Comparison of ENCODE assay signal across 8 mouse cellular contexts in the genomic region with DNA sequence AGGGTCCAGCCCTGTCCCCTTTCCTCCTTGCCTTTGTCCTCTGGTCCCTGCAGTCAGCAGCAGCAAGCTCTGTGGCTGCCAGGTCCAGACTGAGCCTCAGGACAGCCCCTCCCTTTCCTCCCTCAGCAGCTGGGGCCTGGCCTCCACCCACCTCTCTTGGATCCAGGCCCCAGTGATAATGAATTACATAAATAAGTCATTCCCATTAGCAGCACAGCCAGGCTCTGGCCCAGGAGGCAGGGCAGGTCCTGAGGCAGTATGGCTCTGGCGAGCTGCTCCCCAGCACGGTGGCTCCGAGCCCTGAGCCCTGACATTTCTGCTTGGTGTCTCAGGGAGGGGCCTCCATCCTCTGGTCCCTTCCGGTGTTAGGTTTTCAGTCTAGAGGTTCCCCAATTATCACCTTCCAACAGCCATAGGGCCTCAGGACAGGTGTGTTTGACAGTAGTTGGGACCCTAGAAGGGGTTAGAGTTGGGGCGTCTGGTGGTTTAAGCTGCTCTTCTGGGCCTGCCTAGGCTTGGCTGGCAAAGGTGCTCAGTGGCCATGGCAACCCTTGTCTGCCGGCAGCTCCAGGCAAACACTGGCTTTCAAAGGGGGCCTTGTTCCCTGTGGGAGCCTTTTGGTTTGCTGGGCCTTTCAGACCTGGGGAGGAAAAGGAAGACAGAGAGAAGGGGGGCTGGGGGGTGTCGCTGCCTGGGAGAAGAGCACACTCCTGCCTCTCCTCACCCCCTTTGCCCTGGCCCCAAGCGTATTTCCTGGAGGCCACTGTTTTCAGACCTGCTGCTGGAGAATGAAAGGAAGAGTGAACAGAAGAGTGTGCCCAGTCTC. TPM values are rescaled to one million over a fixed set of nuclear protein-coding genes. Genes with fewer than 3 reads are reported as not detected.
DNase-seq lines count a peak whose midpoint lies in the region; ATAC-seq and TF ChIP-seq lines count a peak whose summit lies in the region.

No protein-coding gene starts in this region.

- no peaks in the 10 kb centered on the region for H3K36me3 ChIP-seq in heart, embryonic 12.5 days
- H3K36me3 ChIP-seq in kidney, embryonic 16.5 days (ENCODE audit: insufficient read depth, low read length): no peaks in the 10 kb centered on the region
- no peaks in the 10 kb centered on the region for H3K36me3 ChIP-seq in liver, adult 2 months (ENCODE audit: control insufficient read depth, insufficient read depth, low read length)
- no peaks in the 10 kb centered on the region for H3K36me3 ChIP-seq in neural tube, embryonic 13.5 days

- peak overlapping the region; percentile 34 for H3K4me2 ChIP-seq in heart, embryonic 12.5 days
- H3K4me2 ChIP-seq in kidney, embryonic 16.5 days (replicated peaks; ENCODE audit: low read depth, low read length): 0 out of 2 replicates have a peak overlapping the region, but pooled peaks have one; percentile 3
- peak overlapping the region; percentile 33 for H3K4me2 ChIP-seq in neural tube, embryonic 13.5 days

- no peak for TF ChIP-seq POLR2A in liver, adult 2 months (IDR thresholded peaks at IDR 0.05; ENCODE audit: extremely low read depth, insufficient read depth, low read length)

- H3K9me3 ChIP-seq in heart, embryonic 12.5 days (replicated peaks): no peaks in the 10 kb centered on the region
- H3K9me3 ChIP-seq in kidney, embryonic 16.5 days (ENCODE audit: low read length): no peaks in the 10 kb centered on the region
- H3K9me3 ChIP-seq in neural tube, embryonic 13.5 days: no peaks in the 10 kb centered on the region

- H3K27me3 ChIP-seq in heart, embryonic 12.5 days (replicated peaks): no peaks in the 10 kb centered on the region
- no peaks in the 10 kb centered on the region for H3K27me3 ChIP-seq in kidney, embryonic 16.5 days (ENCODE audit: insufficient read depth, low read length)
- no peaks in the 10 kb centered on the region for H3K27me3 ChIP-seq in liver, adult 2 months (ENCODE audit: control insufficient read depth, insufficient read depth, low read length)
- H3K27me3 ChIP-seq in neural tube, embryonic 13.5 days: no peaks in the 10 kb centered on the region

- H3K9ac ChIP-seq in heart, embryonic 12.5 days: peak overlapping the region; percentile 23
- H3K9ac ChIP-seq in kidney, embryonic 16.5 days (replicated peaks; ENCODE audit: low read length): peak overlapping the region; percentile 31; the same call in 1 of the 2 replicates
- peak overlapping the region; percentile 15; the same call in 1 of the 2 replicates for H3K9ac ChIP-seq in liver, adult 2 months (ENCODE audit: low read depth, low read length)
- H3K9ac ChIP-seq in neural tube, embryonic 13.5 days: peak overlapping the region; percentile 62

- peak; percentile 78 for ATAC-seq in heart, embryonic 12.5 days (ENCODE audit: insufficient number of reproducible peaks, low FRiP score)
- ATAC-seq in kidney, embryonic 16.5 days (ENCODE audit: low FRiP score, low TSS enrichment): peak; percentile 86
- ATAC-seq in neural tube, embryonic 13.5 days (ENCODE audit: low read depth): peak; percentile 92

- whole genome bisulfite sequencing in heart, embryonic 12.5 days: 13% methylated on average over 8 of the region's 8 CpGs
- WGBS in kidney, embryonic 16.5 days: 18% methylated on average over 8 of the region's 8 CpGs
- WGBS in liver, adult 2 months: 55% methylated on average over 8 of the region's 8 CpGs
- 5% methylated on average over 8 of the region's 8 CpGs for WGBS in neural tube, embryonic 13.5 days

- H3K4me3 ChIP-seq in heart, embryonic 12.5 days: no peak overlapping the region
- H3K4me3 ChIP-seq in kidney, embryonic 16.5 days (ENCODE audit: low read length): no peak overlapping the region
- H3K4me3 ChIP-seq in liver, adult 2 months (ENCODE audit: insufficient read depth, low read depth, low read length): no peak overlapping the region
- H3K4me3 ChIP-seq in neural tube, embryonic 13.5 days: no peak overlapping the region

- H3K27ac ChIP-seq in heart, embryonic 12.5 days (ENCODE audit: poor library complexity, severe bottlenecking): peak overlapping the region; percentile 89
- peak overlapping the region; percentile 79 for H3K27ac ChIP-seq in kidney, embryonic 16.5 days (ENCODE audit: low read length)
- peak overlapping the region; percentile 82 for H3K27ac ChIP-seq in liver, adult 2 months (replicated peaks; ENCODE audit: insufficient read depth, low read depth, low read length)
- peak overlapping the region; percentile 96 for H3K27ac ChIP-seq in neural tube, embryonic 13.5 days (replicated peaks)

- peaks cover 77% of the 10 kb centered on the region for H3K4me1 ChIP-seq in heart, embryonic 12.5 days (replicated peaks)
- H3K4me1 ChIP-seq in kidney, embryonic 16.5 days (ENCODE audit: insufficient read depth, low read length): peaks cover 57% of the 10 kb centered on the region
- peaks cover 12% of the 10 kb centered on the region; the same call in 1 of the 2 replicates for H3K4me1 ChIP-seq in liver, adult 2 months (ENCODE audit: control insufficient read depth, insufficient read depth, low read length)
- H3K4me1 ChIP-seq in neural tube, embryonic 13.5 days (replicated peaks): peaks cover 94% of the 10 kb centered on the region

- H3K79me2 ChIP-seq in liver, adult 2 months (ENCODE audit: control insufficient read depth, insufficient read depth, low read length): no peaks in the 10 kb centered on the region

- DNase-seq in layer of hippocampus, adult 11-12 months (ENCODE audit: low spot score): peak; percentile 67
- no peak for DNase-seq in layer of hippocampus, adult 9-10 months (ENCODE audit: low spot score)
- DNase-seq in fat pad, adult 2 months (ENCODE audit: extremely low read depth, low read depth, low spot score): peak; percentile 39
- peak; percentile 17 for DNase-seq in liver, adult 2 months (ENCODE audit: extremely low read depth, low read depth, low spot score)
- DNase-seq in T-cell, adult 2 months (ENCODE audit: low spot score): no peak

- TF ChIP-seq CTCF in liver, adult 2 months (IDR thresholded peaks at IDR 0.05; ENCODE audit: low read depth, low read length): 0 out of 2 replicates have a peak, but pooled peaks have one; percentile 6

RNA-seq across cellular contexts. Expression of a gene that starts 21.2 kb away (rescaled TPM):
- 20.7 and 22.9 TPM in 2 replicates for polyA plus RNA-seq in heart, embryonic 12.5 days (2016; fragmentation: Nextera tagmentation; extraction: Ambion mirVana)
- 14.6 and 14.7 TPM in 2 replicates for polyA plus RNA-seq in kidney, embryonic 16.5 days (2015; fragmentation: Nextera tagmentation; extraction: Ambion mirVana)
- total RNA-seq in liver, adult 2 months (2014; rRNA removed): 0.87 and 1.5 TPM in 2 replicates
- 1.1 and 1.7 TPM in 2 replicates for polyA plus RNA-seq in liver, adult 2 months (2012; rRNA removed)
- 51.3 and 59.1 TPM in 2 replicates for polyA plus RNA-seq in neural tube, embryonic 13.5 days (2015; fragmentation: Nextera tagmentation; extraction: Ambion mirVana)

RNA-seq across cellular contexts. Expression of a gene that starts 51.0 kb away (rescaled TPM):
- 27.3 and 29.3 TPM in 2 replicates for polyA plus RNA-seq in heart, embryonic 12.5 days (2016; fragmentation: Nextera tagmentation; extraction: Ambion mirVana)
- polyA plus RNA-seq in kidney, embryonic 16.5 days (2015; fragmentation: Nextera tagmentation; extraction: Ambion mirVana): 40.2 and 44.3 TPM in 2 replicates
- 5.8 and 6.6 TPM in 2 replicates for total RNA-seq in liver, adult 2 months (2014; rRNA removed)
- 3.6 and 3.8 TPM in 2 replicates for polyA plus RNA-seq in liver, adult 2 months (2012; rRNA removed)
- polyA plus RNA-seq in neural tube, embryonic 13.5 days (2015; fragmentation: Nextera tagmentation; extraction: Ambion mirVana): 53.9 and 62.8 TPM in 2 replicates

Comparison
In these comparisons a context has a peak if more than half of its experiments do, and no peak if none do; other contexts are left out.
1. DNase-seq: peak in layer of hippocampus, adult 11-12 months (single experiment), fat pad, adult 2 months (single experiment) and liver, adult 2 months (single experiment); none in layer of hippocampus, adult 9-10 months (single experiment) and T-cell, adult 2 months (single experiment).
2. Peak in every context shown above with its lines, with median percentiles within 50 percentile points of each other: ATAC-seq, H3K27ac ChIP-seq, H3K4me2 ChIP-seq and H3K9ac ChIP-seq.